Mouse (Mus musculus) CH12.LX (cell line): ENCODE data around the gene Sumo2.

ENCODE experiments used
- CTCF ChIP-seq, 2 experiments: IDR thresholded peaks in 1 of 2; conservative IDR thresholded peaks in 1 of 2; 2 replicates each; pipeline ENCODE4 v1.5.1; 2011 to 2012; ENCODE audit warnings: low read depth in 2 of 2, low read length in 2 of 2, improper control_type of control experiment in 1 of 2, inconsistent platforms in 1 of 2, mild to moderate bottlenecking in 1 of 2, moderate library complexity in 1 of 2
- EP300 ChIP-seq: IDR thresholded peaks from 2 replicates; pipeline ENCODE4 v1.6.1; 2011; ENCODE audit warnings: low read length, improper control_type of control experiment
- MEF2A ChIP-seq: IDR thresholded peaks from 2 replicates; pipeline ENCODE4 v1.6.1; 2014; ENCODE audit warnings: low read depth, mild to moderate bottlenecking, inconsistent platforms, low read length, improper control_type of control experiment, borderline replicate concordance
- POLR2A ChIP-seq: IDR thresholded peaks from 2 replicates; pipeline ENCODE4 v1.6.1; 2011; ENCODE audit warnings: low read depth, mild to moderate bottlenecking, improper control_type of control experiment, low read length

GRCm38 (mm10) chr11:115511121-115511520 lies 25.0 kb downstream of the Sumo2 start:
- no peak for TF ChIP-seq MEF2A
- TF ChIP-seq POLR2A = no peak
- TF ChIP-seq EP300 = no peak
- no peak for TF ChIP-seq CTCF (conservative IDR thresholded peaks at IDR 0.05 in 1 of 2, IDR thresholded peaks at IDR 0.05 in 1 of 2; ENCODE audit: low read depth in 2 of 2, low read length in 2 of 2)
